In the genomic region with DNA sequence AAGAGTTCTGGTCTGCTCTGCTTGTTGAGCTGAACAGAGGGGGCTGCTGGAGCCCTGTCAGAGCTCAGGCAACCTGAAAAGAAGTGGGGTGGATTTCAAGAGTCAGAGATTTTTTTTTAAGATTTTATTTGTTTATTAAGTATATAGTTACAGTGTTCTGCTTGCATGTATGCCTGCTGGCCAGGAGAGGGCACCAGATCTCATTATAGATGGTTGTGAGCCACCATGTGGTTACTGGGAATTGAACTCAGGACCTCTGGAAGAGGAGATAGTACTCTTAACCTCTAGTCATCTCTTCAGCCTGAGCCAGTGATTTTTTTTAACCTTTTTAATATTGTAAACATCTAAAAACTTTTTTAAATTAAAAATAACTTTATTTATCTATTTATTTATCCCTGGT, we compare ENCODE assay signal across 23 mouse cellular contexts. TPM values are rescaled to one million over a fixed set of nuclear protein-coding genes. Genes with fewer than 3 reads are reported as not detected.
DNase-seq lines count a peak whose midpoint lies in the region; ATAC-seq and TF ChIP-seq lines count a peak whose summit lies in the region.
"Had no signal": no experiment of that assay in that cellular context is flagged by ENCODE, and none has a peak within 500 bp of the region (broad histone marks: within the 10 kb centered on the region; RNA-seq: fewer than 3 reads in every experiment).

No protein-coding gene starts in this region.

- no peaks in the 10 kb centered on the region for H3K36me3 ChIP-seq in liver, postnatal 0 days (replicated peaks; ENCODE audit: insufficient read depth, low read length)
- H3K36me3 ChIP-seq in liver, embryonic 11.5 days (ENCODE audit: control insufficient read depth, insufficient read depth, low read length) = no peaks in the 10 kb centered on the region
- no peaks in the 10 kb centered on the region for H3K36me3 ChIP-seq in CH12.LX (replicated peaks in 1 of 2; ENCODE audit: control insufficient read depth in 1 of 2, insufficient read depth in 1 of 2, low read length in 1 of 2)
- H3K36me3 ChIP-seq: heart, embryonic 13.5 days; lung, embryonic 15.5 days had no signal

- H3K27ac ChIP-seq in liver, postnatal 0 days (ENCODE audit: low read depth) = no peak overlapping the region
- H3K27ac ChIP-seq in liver, embryonic 11.5 days (ENCODE audit: low read depth, low read length) = no peak overlapping the region
- H3K27ac ChIP-seq in CH12.LX (ENCODE audit: insufficient read depth, low read depth) = no peak overlapping the region
- H3K27ac ChIP-seq: heart, embryonic 13.5 days; hindbrain, embryonic 14.5 days; lung, embryonic 15.5 days had no signal

- intact Hi-C loops in heart, postnatal 36 days (cut with DNase I) = no loop called here

- H3K79me2 ChIP-seq in CH12.LX (replicated peaks; ENCODE audit: control insufficient read depth, extremely low read depth, insufficient read depth, poor library complexity, severe bottlenecking) = no peaks in the 10 kb centered on the region

- TF ChIP-seq RAD21 in CH12.LX (IDR thresholded peaks at IDR 0.05; ENCODE audit: low read depth, low read length) = peak; percentile 24

- 0 out of 2 replicates have a peak, but pooled peaks cover 5% of the 10 kb centered on the region for H3K27me3 ChIP-seq in liver, postnatal 0 days (ENCODE audit: insufficient read depth, low read length)
- no peaks in the 10 kb centered on the region for H3K27me3 ChIP-seq in liver, embryonic 11.5 days (replicated peaks; ENCODE audit: control insufficient read depth, insufficient read depth, low read length)
- peaks cover 5% of the 10 kb centered on the region for H3K27me3 ChIP-seq in CH12.LX (replicated peaks)
- H3K27me3 ChIP-seq: lung, embryonic 15.5 days had no signal

- dilution Hi-C loops in CH12.LX (cut with MboI; ENCODE audit: extremely low pct_ligation_motif_present, extremely low pct_unique_long_range_greater_than_20kb, low sequenced_read_pairs) = no loop called here

- H3K4me1 ChIP-seq in liver, postnatal 0 days (ENCODE audit: insufficient read depth) = peaks cover 7% of the 10 kb centered on the region
- H3K4me1 ChIP-seq in liver, embryonic 11.5 days (replicated peaks; ENCODE audit: control insufficient read depth, insufficient read depth, low read length) = peaks cover 9% of the 10 kb centered on the region
- H3K4me1 ChIP-seq in CH12.LX (ENCODE audit: control insufficient read depth in 1 of 2, insufficient read depth in 2 of 2) = peaks cover 3 to 7% of the 10 kb centered on the region in 2 experiments; a peak in 3 of 4 replicates
- H3K4me1 ChIP-seq: heart, embryonic 13.5 days; lung, embryonic 15.5 days had no signal

- TF ChIP-seq EP300 in liver, postnatal 0 days (IDR thresholded peaks at IDR 0.05; ENCODE audit: low read depth) = no peak
- no peak for TF ChIP-seq EP300 in CH12.LX (IDR thresholded peaks at IDR 0.05; ENCODE audit: low read length)

- 0 out of 2 replicates have a peak, but pooled peaks cover 3% of the 10 kb centered on the region for H3K9me3 ChIP-seq in liver, postnatal 0 days (ENCODE audit: low read length)
- H3K9me3 ChIP-seq in liver, embryonic 11.5 days (ENCODE audit: control insufficient read depth, low read length) = no peaks in the 10 kb centered on the region
- H3K9me3 ChIP-seq in CH12.LX (replicated peaks; ENCODE audit: low read length) = no peaks in the 10 kb centered on the region
- H3K9me3 ChIP-seq: lung, embryonic 15.5 days had no signal

- DNase-seq in heart, adult 11 months = peak; percentile 24
- DNase-seq in heart, postnatal 36 days = no peak
- DNase-seq in liver, postnatal 0 days = no peak
- DNase-seq in liver, embryonic 11.5 days (ENCODE audit: low spot score) = no peak
- DNase-seq in CH12.LX (ENCODE audit: extremely low read depth) = no peak
- peak; percentile 48 for DNase-seq in naive thymus-derived CD4-positive, alpha-beta T cell, adult 2 months (ENCODE audit: low read depth)
- no peak for DNase-seq in spleen, postnatal 36 days (ENCODE audit: low spot score in 2 of 2)
- DNase-seq: adrenal gland, postnatal 10 days; cerebellum, adult 8-10 months; embryo, embryonic 11 days; forebrain, postnatal 0 days; gastrocnemius, postnatal 14 days; kidney, postnatal 10 days; layer of hippocampus, adult 9-11 months; left cerebral cortex, postnatal 4 days; right cerebral cortex, postnatal 14 days had no signal

- in situ Hi-C loops in CH12.LX (cut with MboI; ENCODE audit: low pct_ligation_motif_present, low pct_unique_long_range_greater_than_20kb, low sequenced_read_pairs) = no loop called here

- TF ChIP-seq CTCF in liver, postnatal 0 days (IDR thresholded peaks at IDR 0.05; ENCODE audit: low read depth) = peak; percentile 57
- TF ChIP-seq CTCF in CH12.LX (conservative IDR thresholded peaks at IDR 0.05 in 1 of 2, IDR thresholded peaks at IDR 0.05 in 1 of 2; ENCODE audit: low read depth in 2 of 2, low read length in 2 of 2) = peak in 1 of 2 experiments; percentile 69; a peak in 3 of 4 replicates

- H3K4me2 ChIP-seq in liver, postnatal 0 days (ENCODE audit: low read depth, low read length) = no peak overlapping the region
- no peak overlapping the region for H3K4me2 ChIP-seq in liver, embryonic 11.5 days
- no peak overlapping the region for H3K4me2 ChIP-seq in CH12.LX (ENCODE audit: insufficient read depth, low read depth, poor library complexity, severe bottlenecking)
- H3K4me2 ChIP-seq: heart, embryonic 13.5 days; hindbrain, embryonic 14.5 days; lung, embryonic 15.5 days had no signal

- ATAC-seq in liver, postnatal 0 days = no peak
- no peak for ATAC-seq in liver, embryonic 11.5 days (replicated peaks; ENCODE audit: low FRiP score)
- ATAC-seq in monocyte, adult 5-6 weeks (replicated peaks; ENCODE audit: insufficient number of reproducible peaks, low FRiP score, low TSS enrichment, poor library complexity, severe bottlenecking) = no peak
- ATAC-seq: forebrain, postnatal 0 days had no signal

- H3K4me3 ChIP-seq in liver, postnatal 0 days (ENCODE audit: low read depth, low read length) = no peak overlapping the region
- no peak overlapping the region for H3K4me3 ChIP-seq in liver, embryonic 11.5 days (ENCODE audit: low read depth, low read length)
- no peak overlapping the region for H3K4me3 ChIP-seq in CH12.LX (replicated peaks in 1 of 3; ENCODE audit: low read depth in 2 of 3, low read length in 2 of 3, poor library complexity in 1 of 3)
- H3K4me3 ChIP-seq: erythroblast, embryonic 14.5 days; heart, embryonic 13.5 days; lung, embryonic 15.5 days; myocyte had no signal

- H3K9ac ChIP-seq in liver, postnatal 0 days (replicated peaks) = no peak overlapping the region
- H3K9ac ChIP-seq in liver, embryonic 11.5 days (ENCODE audit: low read depth, low read length) = no peak overlapping the region
- H3K9ac ChIP-seq in CH12.LX (ENCODE audit: insufficient read depth, low read depth) = no peak overlapping the region
- H3K9ac ChIP-seq: forebrain, postnatal 0 days; heart, embryonic 13.5 days; hindbrain, embryonic 14.5 days; lung, embryonic 15.5 days had no signal

- no peak for TF ChIP-seq POLR2A in CH12.LX (IDR thresholded peaks at IDR 0.05; ENCODE audit: low read depth, low read length)

TF ChIP-seq in CH12.LX, 34 proteins besides CTCF, POLR2A, EP300 and RAD21:
- TF ChIP-seq MYC (IDR thresholded peaks at IDR 0.05; ENCODE audit: low read depth, low read length) = peak; percentile 54; the same call in 1 of the 2 replicates
- no peak for TF ChIP-seq HCFC1 (IDR thresholded peaks at IDR 0.05; ENCODE audit: low read depth, low read length)
- peak; percentile 40 for TF ChIP-seq SMC3 (IDR thresholded peaks at IDR 0.05; ENCODE audit: low read depth, low read length)
TF ChIP-seq in CH12.LX: peak in this region for 2.

RNA-seq across cellular contexts. Expression of a gene that starts 20.3 kb away (rescaled TPM):
- total RNA-seq in heart, postnatal 36 days (2021) = 10 to 100 TPM; 13.2 to 15.0 TPM
- polyA plus RNA-seq in liver, postnatal 0 days (2015; fragmentation: Nextera tagmentation; extraction: Ambion mirVana) = 0.92 and 1.00 TPM in 2 replicates
- 3.2 and 3.9 TPM in 2 replicates for polyA plus RNA-seq in liver, embryonic 11.5 days (2014; fragmentation: Nextera tagmentation; extraction: Ambion mirVana)
- total RNA-seq in CH12.LX (2012; rRNA removed) = not detected in 2 replicates
- total RNA-seq in CH12.LX (2014; rRNA removed) = not detected in 2 replicates
- polyA plus RNA-seq in CH12.LX (2012; ENCODE audit: insufficient read length, low read depth) = not detected in 2 replicates
- not detected in 3 replicates for total RNA-seq in monocyte, adult 5-6 weeks (2017)
- polyA plus RNA-seq: C2C12; erythroblast, embryonic 14.5 days; myocyte had no signal

RNA-seq across cellular contexts. Expression of a gene that starts 37.4 kb away (rescaled TPM):
- 10 to 100 TPM; 24.4 to 26.9 TPM for total RNA-seq in heart, postnatal 36 days (2021)
- 4.9 and 5.7 TPM in 2 replicates for polyA plus RNA-seq in liver, postnatal 0 days (2015; fragmentation: Nextera tagmentation; extraction: Ambion mirVana)
- polyA plus RNA-seq in liver, embryonic 11.5 days (2014; fragmentation: Nextera tagmentation; extraction: Ambion mirVana) = 15.0 and 15.7 TPM in 2 replicates
- total RNA-seq in CH12.LX (2012; rRNA removed) (35.4 and 44.5 TPM in 2 replicates), CH12.LX (2014; rRNA removed) (59.4 and 61.7 TPM in 2 replicates)
- 88.8 and 99.1 TPM in 2 replicates for polyA plus RNA-seq in CH12.LX (2012; ENCODE audit: insufficient read length, low read depth)
- 170 to 205 TPM (median 172 TPM) in 3 replicates for total RNA-seq in monocyte, adult 5-6 weeks (2017)

RNA-seq across cellular contexts. Expression of a gene that starts 46.4 kb away (rescaled TPM):
- total RNA-seq in heart, postnatal 36 days (2021) = under 1 TPM; 0.08 to 0.19 TPM
- polyA plus RNA-seq in liver, postnatal 0 days (2015; fragmentation: Nextera tagmentation; extraction: Ambion mirVana) = 0.18 and 0.27 TPM in 2 replicates
- polyA plus RNA-seq in liver, embryonic 11.5 days (2014; fragmentation: Nextera tagmentation; extraction: Ambion mirVana) = 0.34 and 0.36 TPM in 2 replicates
- total RNA-seq in CH12.LX (2012; rRNA removed) (0.59 and 0.63 TPM in 2 replicates), CH12.LX (2014; rRNA removed) (0.19 and 0.39 TPM in 2 replicates)
- polyA plus RNA-seq in CH12.LX (2012; ENCODE audit: insufficient read length, low read depth) = 1.3 TPM in 2 replicates
- 1.2 to 1.6 TPM (median 1.3 TPM) in 3 replicates for total RNA-seq in monocyte, adult 5-6 weeks (2017)

Comparison
In these comparisons a context has a peak if more than half of its experiments do, and no peak if none do; other contexts are left out.
1. DNase-seq: peak in heart, adult 11 months (single experiment) and naive thymus-derived CD4-positive, alpha-beta T cell, adult 2 months (single experiment); none in heart, postnatal 36 days (0 of 2), liver, postnatal 0 days (single experiment), liver, embryonic 11.5 days (single experiment), CH12.LX (single experiment) and spleen, postnatal 36 days (0 of 2).
2. RNA of a gene that starts 20.3 kb away (total RNA-seq): 13.2 to 15.0 TPM in heart, postnatal 36 days; not detected in CH12.LX and not detected in monocyte, adult 5-6 weeks; every median in the first group is over 10 times any median in the second.